Mouse (Mus musculus) R1 (cell line): ENCODE measurements around the gene Dync1i2.
A peak's percentile ranks its signal among the peaks of the same experiment; 100 is the strongest.

Experiments used
- DNase-seq: peaks from one replicate; pipeline ENCODE4 v3.0.0-alpha.2; 2018; ENCODE audit warnings: low read depth, low spot score

Gene Dync1i2

GRCm38 (mm10) chr2:71203819-71204432 is 7.6 kb upstream of the Dync1i2 start:
- DNase-seq, result no peak

- DNase-seq, result no peak
Observed at GRCm38 (mm10) chr2:71209041-71209755, 2.3 kb upstream of the Dync1i2 start.

GRCm38 (mm10) chr2:71211096-71211495 is 410 bp upstream of the Dync1i2 start:
- no peak for DNase-seq

DNA sequence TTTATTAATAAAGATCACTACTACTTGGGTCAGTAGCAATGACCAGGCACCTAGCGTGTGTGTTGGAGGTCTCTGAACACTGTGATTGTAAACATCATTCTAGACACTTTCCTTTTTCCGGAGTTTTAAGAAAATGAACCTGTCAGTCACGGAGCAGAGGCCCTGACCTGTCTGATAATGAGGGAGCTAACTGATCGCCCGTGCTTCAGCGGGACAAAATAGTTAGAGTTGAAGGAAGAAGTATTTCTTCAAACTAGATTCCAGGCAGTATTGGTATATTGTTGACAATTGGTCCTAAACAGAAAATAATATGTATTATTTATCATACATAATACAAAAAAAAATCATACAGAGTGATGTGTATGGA is 837 bp downstream of the Dync1i2 start:
- DNase-seq, result no peak

DNA sequence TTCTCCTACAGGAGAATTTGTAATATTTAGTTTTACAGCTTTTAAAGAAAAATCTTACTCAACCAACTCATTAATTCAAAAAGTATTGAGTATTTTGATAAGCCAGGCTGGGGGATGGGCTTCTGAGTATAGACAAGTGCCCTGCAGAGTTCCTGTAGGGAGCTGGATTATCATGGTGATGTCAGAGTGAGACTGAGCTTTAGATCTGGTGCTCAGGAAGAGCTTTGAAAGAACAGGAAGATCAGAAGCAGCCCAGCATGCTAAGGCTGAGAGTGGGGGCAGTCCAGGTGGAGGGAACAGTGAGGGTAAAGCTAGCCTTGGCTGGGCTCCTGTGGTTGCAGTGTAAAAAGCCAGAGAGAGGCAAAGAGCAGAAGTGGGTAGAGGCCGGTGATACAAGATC is 9.5 kb downstream of the Dync1i2 start:
- peak; percentile 63 for DNase-seq

- DNase-seq, result no peak
Observed at GRCm38 (mm10) chr2:71227398-71227797, 15.9 kb downstream of the Dync1i2 start.

- no peak for DNase-seq
Observed at GRCm38 (mm10) chr2:71229603-71230002, 18.1 kb downstream of the Dync1i2 start.

DNA sequence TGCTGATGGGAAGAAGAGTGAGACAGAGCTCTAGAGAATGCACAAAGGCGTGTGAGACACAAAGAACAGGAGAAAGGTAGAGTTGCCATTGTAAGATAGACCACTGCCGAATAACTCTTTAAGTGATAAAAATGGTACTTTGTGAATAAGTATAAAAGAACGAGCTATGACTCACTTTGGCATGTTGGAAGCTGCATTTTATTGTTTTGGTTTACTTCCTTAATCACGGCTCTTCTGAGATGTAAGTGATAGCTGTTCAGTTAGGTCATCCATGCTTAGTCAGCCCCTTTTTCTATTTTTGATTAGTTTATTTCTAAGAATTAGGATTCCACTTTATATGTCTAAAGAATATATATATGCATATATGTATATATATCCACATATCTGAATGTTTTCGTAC is 20.4 kb downstream of the Dync1i2 start:
- DNase-seq, result no peak

DNA sequence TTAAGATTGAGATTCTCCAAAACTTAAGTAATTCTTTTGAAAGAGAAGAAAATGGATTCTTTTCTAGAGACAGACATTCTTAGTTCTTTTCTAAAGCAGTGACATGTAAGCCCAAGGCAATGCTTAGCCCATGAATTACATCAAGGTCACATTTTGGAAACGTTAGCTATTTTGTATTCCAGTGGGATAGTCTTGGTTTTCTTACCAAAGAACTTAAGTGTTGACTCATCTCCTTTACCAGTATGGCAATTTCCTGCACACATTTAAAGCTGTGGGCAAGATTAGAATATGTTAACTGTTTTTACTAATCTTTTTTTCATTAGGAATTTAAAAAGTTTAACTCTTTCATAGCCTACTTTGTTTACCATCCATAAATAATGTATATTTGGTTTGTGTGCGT is 21.5 kb downstream of the Dync1i2 start:
- DNase-seq, result no peak

GRCm38 (mm10) chr2:71235420-71235819 is 23.9 kb downstream of the Dync1i2 start:
- no peak for DNase-seq

DNA sequence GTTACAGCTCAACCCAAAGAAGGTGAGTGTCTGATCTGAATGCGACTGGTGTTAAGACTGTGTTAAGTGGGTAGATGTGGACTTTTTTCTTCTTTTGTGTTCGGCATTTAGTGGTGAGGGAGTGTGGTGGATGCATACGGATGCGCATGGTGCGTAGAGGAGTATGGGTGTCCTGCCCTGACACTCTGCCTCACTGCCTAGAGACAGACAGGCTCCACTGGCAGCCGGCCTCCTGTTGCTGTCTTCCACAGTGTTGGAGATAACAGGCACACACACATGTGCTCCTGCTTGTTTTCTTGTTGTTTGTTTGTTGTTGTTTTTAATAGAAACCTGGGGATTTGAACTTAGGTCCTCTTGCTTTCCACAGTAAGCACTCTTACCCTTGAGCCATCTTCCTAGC is 24.5 kb downstream of the Dync1i2 start:
- DNase-seq, result no peak

DNA sequence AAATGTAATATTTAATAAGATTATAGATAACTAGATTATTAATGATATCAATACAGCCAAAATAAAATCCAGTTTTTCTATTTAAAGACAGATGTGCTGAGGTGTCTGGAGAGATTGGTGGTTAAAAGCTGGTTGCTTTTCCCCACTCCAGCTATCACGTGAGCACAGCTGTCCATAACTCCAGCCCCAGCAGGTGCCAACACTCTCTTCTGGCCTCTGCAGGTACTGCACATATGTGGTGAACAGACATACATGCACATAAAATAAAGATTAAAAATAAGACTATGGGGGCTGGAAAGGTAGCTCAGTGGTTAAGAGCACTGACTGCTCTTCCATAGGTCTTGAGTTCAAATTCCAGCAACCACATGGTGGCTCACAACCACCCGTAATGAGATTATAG is 30.0 kb downstream of the Dync1i2 start:
- DNase-seq, result peak; percentile 19

GRCm38 (mm10) chr2:71242180-71242579 is 30.7 kb downstream of the Dync1i2 start:
- peak; percentile 40 for DNase-seq

DNA sequence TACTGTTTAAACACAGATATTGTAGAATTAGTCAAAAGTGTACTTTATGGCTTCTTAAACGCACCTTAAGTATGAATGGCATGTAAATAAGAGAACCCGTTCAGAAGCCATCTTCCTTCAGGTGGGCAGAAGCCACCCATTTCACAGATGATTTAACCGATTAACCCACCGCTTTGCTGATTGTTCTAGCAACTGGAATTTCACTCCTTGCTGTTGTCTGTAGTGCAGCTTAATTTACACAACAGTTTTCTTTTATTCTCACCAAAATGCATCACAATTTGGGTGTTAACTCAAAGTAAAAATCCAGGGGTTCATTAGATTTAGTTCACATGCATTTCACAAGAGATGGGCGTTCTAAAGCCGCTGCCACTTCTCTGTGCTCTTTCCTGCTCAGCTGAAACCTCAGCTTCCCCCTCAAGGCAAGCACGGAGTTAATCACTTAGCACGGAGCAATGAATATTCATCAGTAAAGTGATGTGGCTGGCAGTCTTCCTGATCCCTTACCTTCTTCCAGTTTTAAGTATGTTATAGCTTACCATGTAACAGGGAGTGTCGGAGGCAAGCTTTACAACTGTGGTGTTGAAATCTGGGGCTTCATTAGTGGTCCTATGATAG is 31.7 kb downstream of the Dync1i2 start:
- DNase-seq, result peak; percentile 63

- DNase-seq, result no peak
Observed at GRCm38 (mm10) chr2:71244807-71245206, 33.3 kb downstream of the Dync1i2 start.

DNA sequence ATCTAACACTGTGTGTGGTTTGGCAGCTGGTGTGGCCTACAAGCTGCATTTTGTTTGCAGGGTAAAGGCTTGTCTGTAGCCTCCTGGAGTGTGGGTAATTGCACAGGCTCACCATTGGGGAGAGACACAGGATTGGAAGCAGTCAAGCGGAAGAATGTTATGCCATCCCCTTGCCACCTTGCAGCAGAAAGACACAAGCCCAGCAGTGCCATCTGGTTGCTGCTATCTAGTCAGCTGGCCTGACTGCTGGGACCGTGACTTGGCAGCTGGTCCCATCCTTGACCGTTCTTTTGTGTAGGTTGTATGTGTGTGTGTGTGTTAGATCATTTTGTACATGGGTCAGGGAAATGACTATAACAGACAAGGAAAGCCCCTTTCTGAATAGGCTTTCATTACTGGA is 33.9 kb downstream of the Dync1i2 start:
- DNase-seq, result no peak

- DNase-seq, result no peak
Observed at GRCm38 (mm10) chr2:71246096-71246495, 34.6 kb downstream of the Dync1i2 start.

DNA sequence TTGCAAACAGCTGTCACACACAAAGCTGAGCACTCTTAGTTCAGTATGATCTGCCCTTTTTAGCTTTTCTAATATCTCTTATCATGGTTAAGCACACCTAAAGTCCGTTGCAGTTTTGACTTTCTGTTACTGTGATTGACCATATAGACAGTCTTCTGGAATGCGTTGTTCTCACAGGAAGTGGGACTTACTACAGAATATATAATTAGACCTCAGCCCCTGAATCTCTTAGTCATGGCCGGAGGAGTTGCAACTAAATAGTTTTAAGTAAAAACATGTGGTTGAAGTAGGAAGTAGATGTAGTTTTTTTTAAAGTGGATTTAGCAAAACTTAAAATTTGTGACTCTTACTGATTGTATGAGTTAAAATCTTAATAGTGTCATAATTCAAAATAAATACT is 36.6 kb downstream of the Dync1i2 start:
- DNase-seq, result no peak

GRCm38 (mm10) chr2:71250841-71251240 is 39.3 kb downstream of the Dync1i2 start:
- peak; percentile 32 for DNase-seq

- DNase-seq, result no peak
Observed at GRCm38 (mm10) chr2:71254836-71255235, 43.3 kb downstream of the Dync1i2 start.

GRCm38 (mm10) chr2:71256581-71256980 is 45.1 kb downstream of the Dync1i2 start:
- no peak for DNase-seq

GRCm38 (mm10) chr2:71264585-71264984 is 53.1 kb downstream of the Dync1i2 start:
- peak; percentile 23 for DNase-seq

DNA sequence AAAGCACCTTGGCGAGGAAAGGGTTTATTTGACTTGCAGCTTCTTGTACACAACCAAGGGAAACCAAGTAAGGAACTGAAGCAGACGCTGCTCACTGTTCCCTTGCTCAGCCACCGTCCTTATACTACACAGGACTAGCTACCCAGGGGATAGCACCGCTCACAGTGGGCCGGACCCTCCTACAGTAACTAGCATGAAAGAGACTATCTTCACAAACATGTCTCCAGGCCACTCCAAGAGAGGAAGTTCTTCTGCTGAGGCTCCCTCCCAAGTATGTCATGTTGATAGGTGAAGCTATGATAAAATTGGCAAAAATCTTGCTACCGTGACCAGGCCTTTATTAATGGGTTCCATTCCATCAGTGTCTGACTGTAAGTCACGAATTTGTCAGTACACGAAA is 57.2 kb downstream of the Dync1i2 start:
- no peak for DNase-seq
